Comparison of ENCODE assay signal across 11 mouse cellular contexts in genomic region chr10:95287351-95287750, GRCm38 (mm10).
"Had no signal": no experiment of that assay in that cellular context is flagged by ENCODE, and none has a peak within 500 bp of the region (broad histone marks: within the 10 kb centered on the region; RNA-seq: fewer than 3 reads in every experiment).

No protein-coding gene starts in this region.

- H3K4me3 ChIP-seq: limb, embryonic 15.5 days; liver, embryonic 13.5 days; midbrain, embryonic 10.5 days; myocyte; neural tube, embryonic 15.5 days had no signal

- H3K27ac ChIP-seq: limb, embryonic 15.5 days; liver, embryonic 13.5 days; midbrain, embryonic 10.5 days; neural tube, embryonic 15.5 days had no signal

- H3K27me3 ChIP-seq: limb, embryonic 15.5 days; liver, embryonic 13.5 days; neural tube, embryonic 15.5 days had no signal

- H3K4me1 ChIP-seq: limb, embryonic 15.5 days; midbrain, embryonic 10.5 days; neural tube, embryonic 15.5 days had no signal

- DNase-seq: kidney, postnatal 10 days; liver, embryonic 13.5 days; lung, adult 18-20 months; midbrain, embryonic 14.5 days; right cerebral cortex, adult 18-20 months; right cerebral cortex, postnatal 25 days; thymus, postnatal 36 days had no signal

- H3K9ac ChIP-seq: limb, embryonic 15.5 days; liver, embryonic 13.5 days; neural tube, embryonic 15.5 days had no signal

- H3K9me3 ChIP-seq: limb, embryonic 15.5 days; liver, embryonic 13.5 days; midbrain, embryonic 10.5 days; neural tube, embryonic 15.5 days had no signal

- H3K36me3 ChIP-seq: limb, embryonic 15.5 days; liver, embryonic 13.5 days; midbrain, embryonic 10.5 days; neural tube, embryonic 15.5 days had no signal
